Mouse (Mus musculus) C2C12 (cell line): ENCODE data around the gene Slit3.

ENCODE experiments used
- CEBPB ChIP-seq: IDR thresholded peaks from one replicate; pipeline ENCODE4 v1.6.1; 2011; ENCODE audit warnings: low read depth, mild to moderate bottlenecking, control low read depth, moderate library complexity
- CTCF ChIP-seq: IDR thresholded peaks from one replicate; pipeline ENCODE4 v1.5.1; 2011; ENCODE audit not compliant: control insufficient read depth, insufficient read depth, insufficient read length
- FOSL1 ChIP-seq: IDR thresholded peaks from one replicate; pipeline ENCODE4 v1.8.0; 2011; ENCODE audit warnings: mild to moderate bottlenecking, low read length; ENCODE audit not compliant: poor library complexity, insufficient read depth, severe bottlenecking
- MAX ChIP-seq: IDR thresholded peaks from one replicate; pipeline ENCODE4 v1.6.1; 2011; ENCODE audit warnings: mild to moderate bottlenecking, control low read depth
- MYOD1 ChIP-seq: IDR thresholded peaks from one replicate; pipeline ENCODE4 v1.6.1; 2011; ENCODE audit warnings: low read depth; ENCODE audit not compliant: control insufficient read depth, insufficient read length
- MYOG ChIP-seq: IDR thresholded peaks from one replicate; pipeline ENCODE4 v1.6.1; 2011; ENCODE audit not compliant: control insufficient read depth, insufficient read length; ENCODE audit errors: extremely low read depth
- USF1 ChIP-seq: IDR thresholded peaks from one replicate; pipeline ENCODE4 v1.6.1; 2011; ENCODE audit warnings: low read depth, mild to moderate bottlenecking, control low read depth, moderate library complexity

GRCm38 (mm10) chr11:35194826-35195225 lies 73.8 kb downstream of the Slit3 start:
- TF ChIP-seq MYOD1, result no peak
- TF ChIP-seq CEBPB, result no peak
- TF ChIP-seq CTCF, result no peak
- no peak for TF ChIP-seq MAX
- TF ChIP-seq USF1, result no peak
- TF ChIP-seq FOSL1, result no peak
- no peak for TF ChIP-seq MYOG
